Mouse (Mus musculus): ENCODE measurements around the gene Tcp10c. TPM values are rescaled to one million over a fixed set of nuclear protein-coding genes. Genes with fewer than 3 reads are reported as not detected.
"Not testable (repeated sequence)": the region's sequence is repeated elsewhere in the genome, so short reads cannot be mapped to it uniquely, and the experiment has no call there.

Gene Tcp10c
- total RNA-seq (2012; rRNA removed) (not detected in 2 replicates), polyA plus RNA-seq (2012; ENCODE audit: insufficient read depth in 1 of 2, insufficient read length in 2 of 2, low read depth in 1 of 2, low replicate concordance in 2 of 2, missing spikeins in 1 of 2) (not detected)

- not testable (repeated sequence) for H3K9ac ChIP-seq (ENCODE audit: control insufficient read depth, low read depth, low read length, poor library complexity, severe bottlenecking); H3K9me3 ChIP-seq (replicated peaks; ENCODE audit: insufficient read depth, low read length); H3K4me3 ChIP-seq (ENCODE audit: control insufficient read depth in 1 of 2, insufficient read depth in 1 of 2, low read depth in 2 of 2, low read length in 2 of 2); H3K4me1 ChIP-seq (ENCODE audit: control insufficient read depth in 1 of 2, insufficient read depth in 2 of 2, low read length in 2 of 2); DNase-seq (ENCODE audit: low read depth, low spot score); H3K27me3 ChIP-seq (ENCODE audit: control insufficient read depth in 1 of 2, insufficient read depth in 2 of 2, low read length in 2 of 2); H3K79me2 ChIP-seq (ENCODE audit: control insufficient read depth, insufficient read depth, low read length, poor library complexity); H3K27ac ChIP-seq (ENCODE audit: control insufficient read depth, low read depth, low read length); H3K36me3 ChIP-seq (ENCODE audit: control insufficient read depth in 1 of 2, insufficient read depth in 2 of 2, low read length in 2 of 2)
Observed at GRCm38 (mm10) chr17:13354521-13354920, at the start of gene Tcp10c. Gene Tcp10c, plus strand, starts transcription at chr17:13354572.

- not testable (repeated sequence) for H3K27me3 ChIP-seq (ENCODE audit: control insufficient read depth in 1 of 2, insufficient read depth in 2 of 2, low read length in 2 of 2); H3K36me3 ChIP-seq (ENCODE audit: control insufficient read depth in 1 of 2, insufficient read depth in 2 of 2, low read length in 2 of 2); H3K4me1 ChIP-seq (ENCODE audit: control insufficient read depth in 1 of 2, insufficient read depth in 2 of 2, low read length in 2 of 2); DNase-seq (ENCODE audit: low read depth, low spot score); H3K79me2 ChIP-seq (ENCODE audit: control insufficient read depth, insufficient read depth, low read length, poor library complexity); H3K9me3 ChIP-seq (replicated peaks; ENCODE audit: insufficient read depth, low read length); H3K9ac ChIP-seq (ENCODE audit: control insufficient read depth, low read depth, low read length, poor library complexity, severe bottlenecking); H3K27ac ChIP-seq (ENCODE audit: control insufficient read depth, low read depth, low read length); H3K4me3 ChIP-seq (ENCODE audit: control insufficient read depth in 1 of 2, insufficient read depth in 1 of 2, low read depth in 2 of 2, low read length in 2 of 2)
Observed at GRCm38 (mm10) chr17:13307852-13308251, 46.5 kb upstream of the Tcp10c start.

DNA sequence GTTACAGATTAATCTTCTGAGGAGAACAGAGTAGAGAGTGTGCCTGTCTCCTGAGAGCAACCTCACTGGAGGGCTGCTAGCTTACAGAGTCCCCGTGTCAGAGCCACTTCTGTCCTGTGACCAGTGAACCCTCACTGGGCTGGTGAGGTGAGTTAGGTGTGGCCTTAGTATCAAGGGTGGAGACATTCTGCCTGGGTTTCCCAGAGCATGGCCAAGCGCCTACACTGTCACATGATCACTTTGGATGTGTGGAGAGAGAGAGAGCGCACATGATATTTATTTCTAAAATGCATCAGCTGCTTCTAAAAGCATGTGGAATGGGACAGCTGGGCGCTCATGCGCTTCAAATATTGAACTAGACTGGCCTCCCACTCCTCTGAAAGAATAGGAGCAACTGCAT lies 46.0 kb upstream of the Tcp10c start:
- not testable (repeated sequence) for H3K27ac ChIP-seq (ENCODE audit: control insufficient read depth, low read depth, low read length); H3K4me3 ChIP-seq (ENCODE audit: control insufficient read depth in 1 of 2, insufficient read depth in 1 of 2, low read depth in 2 of 2, low read length in 2 of 2); H3K4me1 ChIP-seq (ENCODE audit: control insufficient read depth in 1 of 2, insufficient read depth in 2 of 2, low read length in 2 of 2); H3K79me2 ChIP-seq (ENCODE audit: control insufficient read depth, insufficient read depth, low read length, poor library complexity); H3K27me3 ChIP-seq (ENCODE audit: control insufficient read depth in 1 of 2, insufficient read depth in 2 of 2, low read length in 2 of 2); H3K9me3 ChIP-seq (replicated peaks; ENCODE audit: insufficient read depth, low read length); DNase-seq (ENCODE audit: low read depth, low spot score); H3K36me3 ChIP-seq (ENCODE audit: control insufficient read depth in 1 of 2, insufficient read depth in 2 of 2, low read length in 2 of 2); H3K9ac ChIP-seq (ENCODE audit: control insufficient read depth, low read depth, low read length, poor library complexity, severe bottlenecking)

DNA sequence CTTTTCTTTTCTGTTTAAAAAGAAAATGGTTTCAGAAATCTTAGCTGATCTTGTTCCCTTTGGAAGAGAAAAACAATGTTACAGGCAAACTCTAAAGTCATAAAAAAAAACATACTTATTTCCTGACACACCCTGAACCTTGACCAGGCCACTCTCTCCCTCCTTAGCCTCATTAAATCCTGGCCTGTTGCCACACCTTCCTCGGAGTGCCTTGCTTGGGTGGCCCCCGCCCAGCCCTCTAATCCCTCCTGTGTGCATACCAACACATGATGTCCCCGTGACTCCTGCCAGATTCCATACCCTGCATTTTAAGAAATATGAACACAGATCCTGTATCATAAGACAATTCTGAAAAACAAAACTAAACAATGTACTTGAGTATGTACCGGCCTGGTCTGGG lies 45.6 kb upstream of the Tcp10c start:
- not testable (repeated sequence) for H3K79me2 ChIP-seq (ENCODE audit: control insufficient read depth, insufficient read depth, low read length, poor library complexity); H3K9me3 ChIP-seq (replicated peaks; ENCODE audit: insufficient read depth, low read length); H3K9ac ChIP-seq (ENCODE audit: control insufficient read depth, low read depth, low read length, poor library complexity, severe bottlenecking); H3K4me3 ChIP-seq (ENCODE audit: control insufficient read depth in 1 of 2, insufficient read depth in 1 of 2, low read depth in 2 of 2, low read length in 2 of 2); H3K36me3 ChIP-seq (ENCODE audit: control insufficient read depth in 1 of 2, insufficient read depth in 2 of 2, low read length in 2 of 2); H3K4me1 ChIP-seq (ENCODE audit: control insufficient read depth in 1 of 2, insufficient read depth in 2 of 2, low read length in 2 of 2); H3K27me3 ChIP-seq (ENCODE audit: control insufficient read depth in 1 of 2, insufficient read depth in 2 of 2, low read length in 2 of 2); H3K27ac ChIP-seq (ENCODE audit: control insufficient read depth, low read depth, low read length); DNase-seq (ENCODE audit: low read depth, low spot score)

- H3K4me1 ChIP-seq (ENCODE audit: control insufficient read depth in 1 of 2, insufficient read depth in 2 of 2, low read length in 2 of 2); DNase-seq (ENCODE audit: low read depth, low spot score); H3K79me2 ChIP-seq (ENCODE audit: control insufficient read depth, insufficient read depth, low read length, poor library complexity); H3K27me3 ChIP-seq (ENCODE audit: control insufficient read depth in 1 of 2, insufficient read depth in 2 of 2, low read length in 2 of 2); H3K9me3 ChIP-seq (replicated peaks; ENCODE audit: insufficient read depth, low read length); H3K27ac ChIP-seq (ENCODE audit: control insufficient read depth, low read depth, low read length); H3K4me3 ChIP-seq (ENCODE audit: control insufficient read depth in 1 of 2, insufficient read depth in 1 of 2, low read depth in 2 of 2, low read length in 2 of 2); H3K36me3 ChIP-seq (ENCODE audit: control insufficient read depth in 1 of 2, insufficient read depth in 2 of 2, low read length in 2 of 2); H3K9ac ChIP-seq (ENCODE audit: control insufficient read depth, low read depth, low read length, poor library complexity, severe bottlenecking): not testable (repeated sequence)
Observed at GRCm38 (mm10) chr17:13309182-13309631, 45.2 kb upstream of the Tcp10c start.

GRCm38 (mm10) chr17:13329967-13330366 lies 24.4 kb upstream of the Tcp10c start:
- not testable (repeated sequence) for H3K36me3 ChIP-seq (ENCODE audit: control insufficient read depth in 1 of 2, insufficient read depth in 2 of 2, low read length in 2 of 2); H3K4me1 ChIP-seq (ENCODE audit: control insufficient read depth in 1 of 2, insufficient read depth in 2 of 2, low read length in 2 of 2); H3K27ac ChIP-seq (ENCODE audit: control insufficient read depth, low read depth, low read length); H3K27me3 ChIP-seq (ENCODE audit: control insufficient read depth in 1 of 2, insufficient read depth in 2 of 2, low read length in 2 of 2); DNase-seq (ENCODE audit: low read depth, low spot score); H3K4me3 ChIP-seq (ENCODE audit: control insufficient read depth in 1 of 2, insufficient read depth in 1 of 2, low read depth in 2 of 2, low read length in 2 of 2); H3K9ac ChIP-seq (ENCODE audit: control insufficient read depth, low read depth, low read length, poor library complexity, severe bottlenecking); H3K9me3 ChIP-seq (replicated peaks; ENCODE audit: insufficient read depth, low read length); H3K79me2 ChIP-seq (ENCODE audit: control insufficient read depth, insufficient read depth, low read length, poor library complexity)

DNA sequence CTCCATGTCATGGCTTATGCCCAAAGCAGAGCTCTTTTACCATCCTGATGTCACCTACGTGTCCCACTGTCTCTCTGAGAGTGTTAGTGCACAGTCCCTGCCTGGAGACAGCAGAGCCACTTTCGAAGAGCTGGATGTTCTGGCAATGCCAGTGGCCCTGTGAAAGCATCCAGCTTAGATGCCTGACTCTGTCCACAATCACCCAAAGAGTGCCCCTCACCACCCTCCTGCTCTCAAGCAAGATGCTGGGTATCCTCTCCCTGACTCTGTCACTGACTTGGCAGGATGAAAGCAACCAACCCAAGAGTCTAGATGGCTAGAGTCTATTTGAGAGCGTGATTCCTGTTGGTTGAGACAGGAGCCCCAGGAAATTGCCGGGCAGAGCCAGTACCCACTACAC lies 23.2 kb upstream of the Tcp10c start:
- not testable (repeated sequence) for H3K27me3 ChIP-seq (ENCODE audit: control insufficient read depth in 1 of 2, insufficient read depth in 2 of 2, low read length in 2 of 2); H3K4me1 ChIP-seq (ENCODE audit: control insufficient read depth in 1 of 2, insufficient read depth in 2 of 2, low read length in 2 of 2); H3K9me3 ChIP-seq (replicated peaks; ENCODE audit: insufficient read depth, low read length); H3K27ac ChIP-seq (ENCODE audit: control insufficient read depth, low read depth, low read length); DNase-seq (ENCODE audit: low read depth, low spot score); H3K4me3 ChIP-seq (ENCODE audit: control insufficient read depth in 1 of 2, insufficient read depth in 1 of 2, low read depth in 2 of 2, low read length in 2 of 2); H3K79me2 ChIP-seq (ENCODE audit: control insufficient read depth, insufficient read depth, low read length, poor library complexity); H3K9ac ChIP-seq (ENCODE audit: control insufficient read depth, low read depth, low read length, poor library complexity, severe bottlenecking); H3K36me3 ChIP-seq (ENCODE audit: control insufficient read depth in 1 of 2, insufficient read depth in 2 of 2, low read length in 2 of 2)

All from MEL (cell line).